28 mouse cellular contexts compared by ENCODE assay signal in the genomic region with DNA sequence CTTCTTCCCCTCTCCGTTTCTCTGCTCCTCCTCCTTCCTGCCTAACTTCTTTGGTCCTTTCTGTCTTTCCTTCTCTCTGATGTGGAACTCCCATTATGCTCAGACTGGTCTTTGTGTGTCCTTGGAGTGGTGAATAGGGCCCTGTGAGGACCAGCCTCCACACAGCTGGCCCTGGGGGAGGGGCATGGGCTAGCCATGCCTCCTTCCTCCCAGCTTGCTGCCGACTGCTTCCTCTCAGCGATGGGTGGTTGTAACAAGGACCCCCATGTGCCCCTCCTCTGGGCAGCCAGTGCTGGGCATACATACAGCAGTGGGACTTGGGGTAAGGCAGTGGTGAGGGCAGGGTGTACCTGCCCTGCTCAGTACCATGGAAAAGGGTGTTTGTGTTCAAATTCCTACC. TPM values are rescaled to one million over a fixed set of nuclear protein-coding genes. Genes with fewer than 3 reads are reported as not detected.
DNase-seq lines count a peak whose midpoint lies in the region; ATAC-seq and TF ChIP-seq lines count a peak whose summit lies in the region.
"Had no signal": no experiment of that assay in that cellular context is flagged by ENCODE, and none has a peak within 500 bp of the region (broad histone marks: within the 10 kb centered on the region; RNA-seq: fewer than 3 reads in every experiment).

No protein-coding gene starts in this region.

- DNase-seq in cerebellum, postnatal 10 days: peak; percentile 13 to 40
- no peak for DNase-seq in cerebellum, adult 8-10 months
- peak; percentile 8 for DNase-seq in hindbrain, postnatal 0 days (ENCODE audit: low spot score)
- DNase-seq in midbrain, postnatal 0 days (ENCODE audit: low spot score): no peak
- DNase-seq in brain, adult 2 months (ENCODE audit: low read depth, low spot score): peak; percentile 65
- DNase-seq: adrenal gland, adult 8-10 months; adrenal gland, postnatal 36 days; B cell, adult 2 months; cerebellum, adult 11 months; cerebellum, adult 9-10 months; cerebellum, postnatal 36 days; gastrocnemius, postnatal 14 days; heart, postnatal 36 days had no signal

- no peak overlapping the region for H3K4me3 ChIP-seq in hindbrain, postnatal 0 days (ENCODE audit: low read length)
- no peak overlapping the region for H3K4me3 ChIP-seq in hindbrain, embryonic 13.5 days
- H3K4me3 ChIP-seq in midbrain, embryonic 13.5 days (replicated peaks): no peak overlapping the region
- H3K4me3 ChIP-seq in midbrain, postnatal 0 days (ENCODE audit: low read depth, low read length): no peak overlapping the region
- H3K4me3 ChIP-seq: heart, embryonic 13.5 days had no signal

- H3K36me3 ChIP-seq in hindbrain, postnatal 0 days (ENCODE audit: insufficient read depth, low read length): peaks cover 92% of the 10 kb centered on the region
- H3K36me3 ChIP-seq in hindbrain, embryonic 13.5 days: peaks cover 100% of the 10 kb centered on the region
- peaks cover 100% of the 10 kb centered on the region for H3K36me3 ChIP-seq in midbrain, embryonic 13.5 days
- peaks cover 80% of the 10 kb centered on the region for H3K36me3 ChIP-seq in midbrain, postnatal 0 days (ENCODE audit: insufficient read depth, low read length)

- no peaks in the 10 kb centered on the region for H3K27me3 ChIP-seq in hindbrain, postnatal 0 days (ENCODE audit: insufficient read depth, low read length)
- H3K27me3 ChIP-seq in hindbrain, embryonic 13.5 days: no peaks in the 10 kb centered on the region
- H3K27me3 ChIP-seq in midbrain, embryonic 13.5 days: no peaks in the 10 kb centered on the region
- no peaks in the 10 kb centered on the region for H3K27me3 ChIP-seq in midbrain, postnatal 0 days (ENCODE audit: insufficient read depth, low read length)
- H3K27me3 ChIP-seq: heart, embryonic 13.5 days had no signal

- H3K4me1 ChIP-seq in hindbrain, postnatal 0 days (ENCODE audit: insufficient read depth, low read length): no peaks in the 10 kb centered on the region
- H3K4me1 ChIP-seq in hindbrain, embryonic 13.5 days (replicated peaks): no peaks in the 10 kb centered on the region
- H3K4me1 ChIP-seq in midbrain, embryonic 13.5 days (replicated peaks): no peaks in the 10 kb centered on the region
- H3K4me1 ChIP-seq in midbrain, postnatal 0 days (ENCODE audit: insufficient read depth, low read length): no peaks in the 10 kb centered on the region
- H3K4me1 ChIP-seq: heart, embryonic 13.5 days had no signal

- ATAC-seq in hindbrain, postnatal 0 days: no peak
- ATAC-seq in hindbrain, embryonic 13.5 days (ENCODE audit: low FRiP score): no peak
- ATAC-seq in midbrain, embryonic 13.5 days: 0 out of 2 replicates have a peak, but pooled peaks have one; percentile 11
- ATAC-seq in midbrain, postnatal 0 days (ENCODE audit: low FRiP score): no peak
- ATAC-seq: CD4-positive, CD25-positive, alpha-beta regulatory T cell, adult 4 months; forebrain, embryonic 16.5 days; hindbrain, embryonic 16.5 days had no signal

- no peak for TF ChIP-seq CTCF in hindbrain, postnatal 0 days (IDR thresholded peaks at IDR 0.05; ENCODE audit: low read depth)
- TF ChIP-seq CTCF in midbrain, postnatal 0 days (IDR thresholded peaks at IDR 0.05): no peak

- H3K27ac ChIP-seq in hindbrain, postnatal 0 days: no peak overlapping the region
- H3K27ac ChIP-seq in hindbrain, embryonic 13.5 days: no peak overlapping the region
- no peak overlapping the region for H3K27ac ChIP-seq in midbrain, embryonic 13.5 days
- no peak overlapping the region for H3K27ac ChIP-seq in midbrain, postnatal 0 days (ENCODE audit: low read depth, low read length)
- H3K27ac ChIP-seq: heart, embryonic 13.5 days had no signal

- 70% methylated on average over 3 of the region's 3 CpGs for WGBS in hindbrain, postnatal 0 days
- 52% methylated on average over 3 of the region's 3 CpGs for WGBS in hindbrain, embryonic 13.5 days
- WGBS in midbrain, embryonic 13.5 days: 67% methylated on average over 3 of the region's 3 CpGs
- 67% methylated on average over 3 of the region's 3 CpGs for WGBS in midbrain, postnatal 0 days

- no peaks in the 10 kb centered on the region for H3K9me3 ChIP-seq in hindbrain, postnatal 0 days (ENCODE audit: low read length)
- no peaks in the 10 kb centered on the region for H3K9me3 ChIP-seq in hindbrain, embryonic 13.5 days
- no peaks in the 10 kb centered on the region for H3K9me3 ChIP-seq in midbrain, embryonic 13.5 days
- no peaks in the 10 kb centered on the region for H3K9me3 ChIP-seq in midbrain, postnatal 0 days (ENCODE audit: low read length)
- H3K9me3 ChIP-seq: G1E; heart, embryonic 13.5 days had no signal

- H3K4me2 ChIP-seq in hindbrain, postnatal 0 days (ENCODE audit: low read depth, low read length): no peak overlapping the region
- no peak overlapping the region for H3K4me2 ChIP-seq in hindbrain, embryonic 13.5 days
- H3K4me2 ChIP-seq in midbrain, embryonic 13.5 days (replicated peaks): no peak overlapping the region
- H3K4me2 ChIP-seq in midbrain, postnatal 0 days (ENCODE audit: low read depth, low read length, poor library complexity, severe bottlenecking): no peak overlapping the region
- H3K4me2 ChIP-seq: heart, embryonic 13.5 days had no signal

- H3K9ac ChIP-seq in hindbrain, postnatal 0 days (replicated peaks; ENCODE audit: low read length): no peak overlapping the region
- H3K9ac ChIP-seq in hindbrain, embryonic 13.5 days: no peak overlapping the region
- no peak overlapping the region for H3K9ac ChIP-seq in midbrain, embryonic 13.5 days (replicated peaks)
- H3K9ac ChIP-seq in midbrain, postnatal 0 days (replicated peaks; ENCODE audit: low read length, poor library complexity, severe bottlenecking): no peak overlapping the region
- H3K9ac ChIP-seq: heart, embryonic 13.5 days had no signal

RNA-seq across cellular contexts. Expression of a gene that starts 2.3 kb away (rescaled TPM):
- total RNA-seq in hindbrain, postnatal 0 days (2014; rRNA removed): not detected in 2 replicates
- 0.25 and 0.35 TPM in 2 replicates for polyA plus RNA-seq in hindbrain, postnatal 0 days (2015; fragmentation: Nextera tagmentation; extraction: Ambion mirVana)
- not detected in 2 replicates for polyA plus RNA-seq in hindbrain, embryonic 13.5 days (2015; fragmentation: Nextera tagmentation; extraction: Ambion mirVana)
- 0.13 TPM in 1 of 2 replicates, not detected in the other for polyA plus RNA-seq in midbrain, embryonic 13.5 days (2015; fragmentation: Nextera tagmentation; extraction: Ambion mirVana)
- 0.16 TPM in 1 of 2 replicates, not detected in the other for total RNA-seq in midbrain, postnatal 0 days (2014; rRNA removed)
- polyA plus RNA-seq in midbrain, postnatal 0 days (2015; fragmentation: Nextera tagmentation; extraction: Ambion mirVana): 0.26 TPM in 1 of 2 replicates, not detected in the other
- total RNA-seq: adrenal gland, adult 8-10 months; adrenal gland, postnatal 36 days; gastrocnemius, adult 18-20 months; gastrocnemius, postnatal 14 days; heart, adult 8-10 months; heart, postnatal 36 days had no signal
- polyA plus RNA-seq: brain, embryonic 14.5 days; CD4-positive, CD25-positive, alpha-beta regulatory T cell, adult 4 months; embryonic facial prominence, embryonic 14.5 days; forebrain, embryonic 11.5 days; G1E; gonadal fat pad, adult 2 months; heart, embryonic 13.5 days; heart, postnatal 0 days; hindbrain, embryonic 16.5 days had no signal

RNA-seq across cellular contexts. Expression of a gene that starts 9.1 kb away (rescaled TPM):
- total RNA-seq in hindbrain, postnatal 0 days (2014; rRNA removed): 30.3 and 34.6 TPM in 2 replicates
- polyA plus RNA-seq in hindbrain, postnatal 0 days (2015; fragmentation: Nextera tagmentation; extraction: Ambion mirVana): 18.5 and 18.8 TPM in 2 replicates
- polyA plus RNA-seq in hindbrain, embryonic 13.5 days (2015; fragmentation: Nextera tagmentation; extraction: Ambion mirVana): 4.0 and 4.3 TPM in 2 replicates
- 1.4 and 1.5 TPM in 2 replicates for polyA plus RNA-seq in midbrain, embryonic 13.5 days (2015; fragmentation: Nextera tagmentation; extraction: Ambion mirVana)
- total RNA-seq in midbrain, postnatal 0 days (2014; rRNA removed): 17.0 and 20.9 TPM in 2 replicates
- 12.7 and 14.4 TPM in 2 replicates for polyA plus RNA-seq in midbrain, postnatal 0 days (2015; fragmentation: Nextera tagmentation; extraction: Ambion mirVana)
- total RNA-seq: G1E had no signal
- polyA plus RNA-seq: CD4-positive, CD25-positive, alpha-beta regulatory T cell, adult 4 months; G1E had no signal

RNA-seq across cellular contexts. Expression of a gene that starts 10.5 kb away (rescaled TPM):
- total RNA-seq in hindbrain, postnatal 0 days (2014; rRNA removed): 35.9 and 36.4 TPM in 2 replicates
- polyA plus RNA-seq in hindbrain, postnatal 0 days (2015; fragmentation: Nextera tagmentation; extraction: Ambion mirVana): 44.5 and 46.8 TPM in 2 replicates
- 60.7 and 60.9 TPM in 2 replicates for polyA plus RNA-seq in hindbrain, embryonic 13.5 days (2015; fragmentation: Nextera tagmentation; extraction: Ambion mirVana)
- 67.5 and 70.2 TPM in 2 replicates for polyA plus RNA-seq in midbrain, embryonic 13.5 days (2015; fragmentation: Nextera tagmentation; extraction: Ambion mirVana)
- 36.1 and 37.7 TPM in 2 replicates for total RNA-seq in midbrain, postnatal 0 days (2014; rRNA removed)
- polyA plus RNA-seq in midbrain, postnatal 0 days (2015; fragmentation: Nextera tagmentation; extraction: Ambion mirVana): 49.0 TPM in 2 replicates

RNA-seq across cellular contexts. Expression of a gene that starts 42.4 kb away (rescaled TPM):
- 35.8 and 39.4 TPM in 2 replicates for total RNA-seq in hindbrain, postnatal 0 days (2014; rRNA removed)
- polyA plus RNA-seq in hindbrain, postnatal 0 days (2015; fragmentation: Nextera tagmentation; extraction: Ambion mirVana): 29.3 and 30.8 TPM in 2 replicates
- 28.4 and 28.5 TPM in 2 replicates for polyA plus RNA-seq in hindbrain, embryonic 13.5 days (2015; fragmentation: Nextera tagmentation; extraction: Ambion mirVana)
- 16.6 and 20.3 TPM in 2 replicates for polyA plus RNA-seq in midbrain, embryonic 13.5 days (2015; fragmentation: Nextera tagmentation; extraction: Ambion mirVana)
- 20.9 and 28.8 TPM in 2 replicates for total RNA-seq in midbrain, postnatal 0 days (2014; rRNA removed)
- 22.0 and 27.0 TPM in 2 replicates for polyA plus RNA-seq in midbrain, postnatal 0 days (2015; fragmentation: Nextera tagmentation; extraction: Ambion mirVana)

RNA-seq across cellular contexts. Expression of a gene that starts 57.0 kb away (rescaled TPM):
- not detected in 2 replicates for total RNA-seq in hindbrain, postnatal 0 days (2014; rRNA removed)
- not detected in 2 replicates for polyA plus RNA-seq in hindbrain, postnatal 0 days (2015; fragmentation: Nextera tagmentation; extraction: Ambion mirVana)
- polyA plus RNA-seq in hindbrain, embryonic 13.5 days (2015; fragmentation: Nextera tagmentation; extraction: Ambion mirVana): not detected in 2 replicates
- polyA plus RNA-seq in midbrain, embryonic 13.5 days (2015; fragmentation: Nextera tagmentation; extraction: Ambion mirVana): not detected in 2 replicates
- total RNA-seq in midbrain, postnatal 0 days (2014; rRNA removed): not detected in 2 replicates
- polyA plus RNA-seq in midbrain, postnatal 0 days (2015; fragmentation: Nextera tagmentation; extraction: Ambion mirVana): 0.05 TPM in 1 of 2 replicates, not detected in the other
- total RNA-seq: gastrocnemius, adult 18-20 months; gastrocnemius, postnatal 14 days had no signal
- polyA plus RNA-seq: brain, embryonic 14.5 days; CD4-positive, CD25-positive, alpha-beta regulatory T cell, adult 4 months; forebrain, embryonic 11.5 days; forebrain, embryonic 16.5 days; G1E; heart, embryonic 13.5 days; heart, postnatal 0 days; hindbrain, embryonic 11.5 days; hindbrain, embryonic 16.5 days had no signal

Comparison
In these comparisons a context has a peak if more than half of its experiments do, and no peak if none do; other contexts are left out.
1. DNase-seq: peak in cerebellum, postnatal 10 days (2 of 2), hindbrain, postnatal 0 days (single experiment) and brain, adult 2 months (single experiment); none in cerebellum, adult 8-10 months (single experiment) and midbrain, postnatal 0 days (single experiment).